Mouse (Mus musculus): ENCODE measurements around the gene Tmem259. TPM values are rescaled to one million over a fixed set of nuclear protein-coding genes. Genes with fewer than 3 reads are reported as not detected.

The Tmem259 gene
- polyA plus RNA-seq, 1 experiment, result 219 TPM

Other genes starting within 250 kb of the Tmem259 start
- 39.4 and 48.1 TPM in 2 replicates for gene Polrmt, start 237.7 kb downstream of the Tmem259 start, polyA plus RNA-seq (2012; rRNA removed)
- gene Fgf22, start 229.3 kb downstream of the Tmem259 start, polyA plus RNA-seq (2012; rRNA removed), result not detected in 2 replicates
- 80.0 and 102 TPM in 2 replicates for gene Rnf126, start 217.4 kb downstream of the Tmem259 start, polyA plus RNA-seq (2012; rRNA removed)
- gene Fstl3, start 207.1 kb downstream of the Tmem259 start, polyA plus RNA-seq (2012; rRNA removed), result 41.0 and 43.3 TPM in 2 replicates
- gene Prss57, start 193.4 kb downstream of the Tmem259 start, polyA plus RNA-seq (2012; rRNA removed), result 0.13 and 0.23 TPM in 2 replicates
- gene Palm, start 190.8 kb downstream of the Tmem259 start, polyA plus RNA-seq (2012; rRNA removed), result 49.8 and 51.9 TPM in 2 replicates
- 0.59 and 0.86 TPM in 2 replicates for gene Misp, start 163.3 kb downstream of the Tmem259 start, polyA plus RNA-seq (2012; rRNA removed)
- gene Ptbp1, start 129.9 kb downstream of the Tmem259 start, polyA plus RNA-seq (2012; rRNA removed), result 207 and 326 TPM in 2 replicates
- gene Prtn3, start 109.9 kb downstream of the Tmem259 start, polyA plus RNA-seq (2012; rRNA removed), result 6.6 and 7.0 TPM in 2 replicates
- gene Plppr3, start 109.7 kb downstream of the Tmem259 start, polyA plus RNA-seq (2012; rRNA removed), result 10.3 and 11.5 TPM in 2 replicates
- gene Elane, start 98.1 kb downstream of the Tmem259 start, polyA plus RNA-seq (2012; rRNA removed), result 0.56 and 0.74 TPM in 2 replicates
- 6,877 and 11,546 TPM in 2 replicates for gene Cfd, start 93.5 kb downstream of the Tmem259 start, polyA plus RNA-seq (2012; rRNA removed)
- 66.8 and 67.5 TPM in 2 replicates for gene Med16, start 75.4 kb downstream of the Tmem259 start, polyA plus RNA-seq (2012; rRNA removed)
- not detected in 2 replicates for gene Gm26602, start 73.5 kb downstream of the Tmem259 start, polyA plus RNA-seq (2012; rRNA removed)
- 7.9 and 8.3 TPM in 2 replicates for gene Kiss1r, start 67.4 kb downstream of the Tmem259 start, polyA plus RNA-seq (2012; rRNA removed)
- 106 and 120 TPM in 2 replicates for gene R3hdm4, start 63.1 kb downstream of the Tmem259 start, polyA plus RNA-seq (2012; rRNA removed)
- gene Arid3a, start 57.3 kb downstream of the Tmem259 start, polyA plus RNA-seq (2012; rRNA removed), result 3.2 and 3.7 TPM in 2 replicates
- gene Wdr18, start 24.2 kb downstream of the Tmem259 start, polyA plus RNA-seq (2012; rRNA removed), result 33.0 and 42.6 TPM in 2 replicates
- 0.36 and 0.46 TPM in 2 replicates for gene Grin3b, start 13.6 kb downstream of the Tmem259 start, polyA plus RNA-seq (2012; rRNA removed)
- 68.5 and 75.3 TPM in 2 replicates for gene Cnn2, start 4.3 kb upstream of the Tmem259 start, polyA plus RNA-seq (2012; rRNA removed)
- 5.5 and 8.5 TPM in 2 replicates for gene Abca7, start 12.2 kb upstream of the Tmem259 start, polyA plus RNA-seq (2012; rRNA removed)
- 16.4 and 20.1 TPM in 2 replicates for gene Arhgap45, start 32.3 kb upstream of the Tmem259 start, polyA plus RNA-seq (2012; rRNA removed)
- gene Polr2e, start 55.5 kb upstream of the Tmem259 start, polyA plus RNA-seq (2012; rRNA removed), result 152 and 167 TPM in 2 replicates
- gene Gpx4, start 62.8 kb upstream of the Tmem259 start, polyA plus RNA-seq (2012; rRNA removed), result 721 and 1,178 TPM in 2 replicates
- gene Sbno2, start 121.2 kb upstream of the Tmem259 start, polyA plus RNA-seq (2012; rRNA removed), result 32.3 and 38.6 TPM in 2 replicates
- gene Stk11, start 131.5 kb upstream of the Tmem259 start, polyA plus RNA-seq (2012; rRNA removed), result 108 TPM in 2 replicates
- gene Atp5d, start 154.3 kb upstream of the Tmem259 start, polyA plus RNA-seq (2012; rRNA removed), result 561 and 619 TPM in 2 replicates
- gene Cbarp, start 156.5 kb upstream of the Tmem259 start, polyA plus RNA-seq (2012; rRNA removed), result 32.6 and 47.3 TPM in 2 replicates
- gene Midn, start 163.9 kb upstream of the Tmem259 start, polyA plus RNA-seq (2012; rRNA removed), result 35.1 and 46.4 TPM in 2 replicates
- 159 and 198 TPM in 2 replicates for gene Cirbp, start 181.7 kb upstream of the Tmem259 start, polyA plus RNA-seq (2012; rRNA removed)
- gene 1600002K03Rik, start 188.6 kb upstream of the Tmem259 start, polyA plus RNA-seq (2012; rRNA removed), result 9.3 and 13.7 TPM in 2 replicates
- gene Efna2, start 195.2 kb upstream of the Tmem259 start, polyA plus RNA-seq (2012; rRNA removed), result 3.2 and 4.0 TPM in 2 replicates
- gene Mum1, start 242.1 kb upstream of the Tmem259 start, polyA plus RNA-seq (2012; rRNA removed), result 52.5 and 54.1 TPM in 2 replicates

Data from gonadal fat pad, adult 2 months (tissue).